Mouse (Mus musculus): ENCODE measurements at regions not wholly inside any gene's neighbourhood (a gene's known extent, or its start where the extent isn't known, plus 50 kb on each side); places are given as distances from the start of the nearest gene placed in this dataset.

DNA sequence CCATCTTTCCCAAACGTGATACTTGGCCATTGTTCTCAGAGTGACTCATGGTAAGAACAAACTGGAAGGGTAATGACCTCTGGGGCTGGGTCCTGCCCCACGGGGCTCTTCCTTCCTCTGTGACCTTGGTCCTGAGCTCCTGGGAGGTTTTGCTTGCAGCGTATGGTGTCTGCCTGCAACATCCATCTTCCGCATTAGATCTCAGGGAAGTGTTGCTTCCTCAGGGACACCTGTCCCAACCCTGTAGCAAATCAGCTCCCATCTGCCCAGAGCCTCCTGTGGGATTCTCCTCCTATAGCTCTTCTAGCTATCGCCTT lies 123.5 kb downstream of the Rybp start:
- no peak for TF ChIP-seq CHD2 (IDR thresholded peaks at IDR 0.05; ENCODE audit: low read depth, low read length)
- no peak for TF ChIP-seq ZNF384 (IDR thresholded peaks at IDR 0.05; ENCODE audit: low read depth, low read length)
- no peak for TF ChIP-seq MAFK (IDR thresholded peaks at IDR 0.05; ENCODE audit: insufficient read depth, low read depth, low read length)
